Mouse (Mus musculus): ENCODE results near the gene Olfr1080. TPM values are rescaled to one million over a fixed set of nuclear protein-coding genes. Genes with fewer than 3 reads are reported as not detected.
"Not testable (repeated sequence)": the region's sequence is repeated elsewhere in the genome, so short reads cannot be mapped to it uniquely, and the experiment has no call there.

The Olfr1080 gene
- polyA plus RNA-seq (2012; ENCODE audit: insufficient read depth, insufficient read length, missing spikeins), result 0.84 TPM in 1 of 2 replicates, not detected in the other

DNA sequence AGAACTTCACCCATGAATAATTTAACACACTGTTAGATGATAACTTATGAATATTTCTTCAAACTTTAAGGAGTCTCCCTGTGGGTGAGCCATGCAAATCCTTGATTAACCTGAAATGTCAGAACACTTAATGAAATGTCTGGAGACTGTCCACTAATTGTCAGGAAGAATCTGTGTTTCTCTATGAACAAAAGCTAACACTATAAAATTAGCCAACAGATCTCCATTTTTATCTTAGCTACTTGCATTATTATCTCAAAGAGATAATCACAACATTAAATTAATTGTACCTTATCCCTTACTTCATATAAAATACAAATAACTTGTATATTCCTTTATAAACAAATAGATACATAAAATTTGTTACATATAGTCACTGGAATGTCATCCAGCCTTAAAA is at the start of gene Olfr1080:
TSS of gene Olfr1080 (minus strand) at position 101 of the 400 bp plus-strand sequence.
- H3K4me1 ChIP-seq (ENCODE audit: control insufficient read depth, insufficient read depth, low read length); H3K4me3 ChIP-seq (ENCODE audit: insufficient read depth, low read length); H3K27ac ChIP-seq (ENCODE audit: insufficient read depth, low read depth, low read length): not testable (repeated sequence)

- not testable (repeated sequence) for H3K27ac ChIP-seq (ENCODE audit: insufficient read depth, low read depth, low read length); H3K4me3 ChIP-seq (ENCODE audit: insufficient read depth, low read length); H3K4me1 ChIP-seq (ENCODE audit: control insufficient read depth, insufficient read depth, low read length)
Measured at GRCm38 (mm10) chr2:86598866-86599265, 40.8 kb upstream of the Olfr1080 start, which contains the start of gene Olfr1082. Gene Olfr1082 (minus strand): TSS chr2:86598966.

DNA sequence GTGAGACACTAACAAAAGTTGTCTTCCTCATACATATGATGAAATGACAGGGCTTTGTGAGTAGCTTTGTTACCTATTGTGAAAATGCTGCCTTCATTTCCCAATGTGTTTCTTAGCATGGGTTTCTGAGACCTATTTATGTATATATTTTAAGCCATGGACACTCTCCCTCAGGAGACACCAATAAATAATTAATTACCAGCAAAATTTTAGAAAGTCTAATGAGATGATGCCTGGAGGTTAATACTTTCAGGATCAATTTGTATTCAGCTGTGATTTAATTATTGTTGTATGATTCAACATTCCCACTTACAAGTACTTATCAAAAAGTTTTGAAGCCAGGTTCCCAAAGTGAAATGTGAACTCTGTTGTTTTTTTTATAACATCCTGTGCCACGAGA is 15.7 kb downstream of the Olfr1080 start, which contains the start of gene Olfr1079:
TSS of gene Olfr1079 (minus strand) at position 101 of the 400 bp plus-strand sequence.
- TF ChIP-seq CTCF (IDR thresholded peaks at IDR 0.05; ENCODE audit: low read depth, low read length), result no peak
- TF ChIP-seq POLR2A (IDR thresholded peaks at IDR 0.05; ENCODE audit: borderline replicate concordance, low read depth, low read length), result no peak
- H3K4me3 ChIP-seq (ENCODE audit: insufficient read depth, low read length), result no peak within 1 kb of the TSS
- no peaks in the 10 kb centered on the region for H3K4me1 ChIP-seq (ENCODE audit: control insufficient read depth, insufficient read depth, low read length)
- no peak within 1 kb of the TSS for H3K27ac ChIP-seq (ENCODE audit: insufficient read depth, low read depth, low read length)

DNA sequence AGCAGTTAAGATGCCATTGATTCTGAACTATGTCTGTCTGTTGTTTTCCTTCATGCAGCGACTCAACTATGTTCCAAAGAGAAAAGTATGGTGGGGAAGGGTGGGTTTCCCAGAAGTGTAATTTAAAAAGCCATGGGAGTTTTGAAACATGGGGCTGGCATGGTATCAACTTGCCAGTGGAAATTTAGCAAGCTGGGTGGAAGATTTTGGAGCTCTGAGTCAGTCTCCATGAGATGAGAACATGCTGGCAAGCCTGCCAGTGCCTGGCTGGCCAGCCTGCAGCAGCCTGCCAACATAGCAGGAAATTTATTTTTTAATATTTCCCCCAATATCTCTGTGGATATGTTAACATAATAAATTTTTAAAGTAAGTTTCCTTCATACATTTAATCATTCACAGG is 27.0 kb downstream of the Olfr1080 start:
- no peak overlapping the region for H3K27ac ChIP-seq (ENCODE audit: insufficient read depth, low read depth, low read length)

DNA sequence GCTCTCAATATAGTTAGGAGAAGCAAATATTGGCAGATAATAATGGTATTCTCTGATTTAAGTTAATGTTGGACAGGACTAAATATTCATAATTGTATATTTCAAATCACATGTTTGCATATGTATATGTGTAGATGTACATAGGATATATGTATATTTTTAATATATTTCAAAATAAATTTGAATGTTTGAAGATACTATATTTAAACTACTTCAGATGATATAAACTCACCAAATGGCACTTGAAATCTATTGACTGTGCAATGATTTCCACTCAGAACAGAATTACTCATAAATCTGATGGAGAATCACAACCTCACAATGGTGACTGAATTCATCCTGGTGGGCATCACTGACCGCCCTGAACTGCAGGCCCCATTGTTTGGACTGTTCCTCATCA is 49.9 kb downstream of the Olfr1080 start, which contains the start of gene Olfr1076:
TSS of gene Olfr1076 (plus strand) at position 301 of the 400 bp plus-strand sequence.
- Histone ChIP-seq H3K4me3 (ENCODE audit: insufficient read depth, low read length) (no peak within 1 kb of the TSS), H3K4me1 (ENCODE audit: control insufficient read depth, insufficient read depth, low read length) (no peaks in the 10 kb centered on the region), H3K27ac (ENCODE audit: insufficient read depth, low read depth, low read length) (no peak within 1 kb of the TSS)
- TF ChIP-seq POLR2A (IDR thresholded peaks at IDR 0.05; ENCODE audit: borderline replicate concordance, low read depth, low read length), result no peak
- no peak for TF ChIP-seq CTCF (IDR thresholded peaks at IDR 0.05; ENCODE audit: low read depth, low read length)

More for the DNA sequence above, 27.0 kb downstream of the Olfr1080 start:
- TF ChIP-seq CTCF (IDR thresholded peaks at IDR 0.05; ENCODE audit: low read depth, low read length), result no peak
- TF ChIP-seq POLR2A (IDR thresholded peaks at IDR 0.05; ENCODE audit: borderline replicate concordance, low read depth, low read length), result no peak
- no peak overlapping the region for H3K4me3 ChIP-seq (ENCODE audit: insufficient read depth, low read length)
- H3K4me1 ChIP-seq (ENCODE audit: control insufficient read depth, insufficient read depth, low read length), result no peaks in the 10 kb centered on the region

Other genes with a start within 250 kb of the Olfr1080 start
- not detected in 2 replicates for gene Olfr1053, start 243.0 kb downstream of the Olfr1080 start, polyA plus RNA-seq (2012; ENCODE audit: insufficient read depth, insufficient read length, missing spikeins)
- gene Olfr1054, start 222.8 kb downstream of the Olfr1080 start, polyA plus RNA-seq (2012; ENCODE audit: insufficient read depth, insufficient read length, missing spikeins), result not detected in 2 replicates
- not detected in 2 replicates for gene Olfr1055, start 208.0 kb downstream of the Olfr1080 start, polyA plus RNA-seq (2012; ENCODE audit: insufficient read depth, insufficient read length, missing spikeins)
- gene Olfr1056, start 195.8 kb downstream of the Olfr1080 start, polyA plus RNA-seq (2012; ENCODE audit: insufficient read depth, insufficient read length, missing spikeins), result not detected in 2 replicates
- not detected in 2 replicates for gene Olfr1057, start 179.8 kb downstream of the Olfr1080 start, polyA plus RNA-seq (2012; ENCODE audit: insufficient read depth, insufficient read length, missing spikeins)
- not detected in 2 replicates for gene Olfr1058, start 169.7 kb downstream of the Olfr1080 start, polyA plus RNA-seq (2012; ENCODE audit: insufficient read depth, insufficient read length, missing spikeins)
- not detected in 2 replicates for gene Olfr1061, start 144.2 kb downstream of the Olfr1080 start, polyA plus RNA-seq (2012; ENCODE audit: insufficient read depth, insufficient read length, missing spikeins)
- 0.24 TPM in 1 of 2 replicates, not detected in the other for gene Olfr1062, start 131.5 kb downstream of the Olfr1080 start, polyA plus RNA-seq (2012; ENCODE audit: insufficient read depth, insufficient read length, missing spikeins)
- not detected in 2 replicates for gene Olfr1065, start 107.6 kb downstream of the Olfr1080 start, polyA plus RNA-seq (2012; ENCODE audit: insufficient read depth, insufficient read length, missing spikeins)
- not detected in 2 replicates for gene Olfr1066, start 102.0 kb downstream of the Olfr1080 start, polyA plus RNA-seq (2012; ENCODE audit: insufficient read depth, insufficient read length, missing spikeins)
- gene Olfr228, start 70.8 kb downstream of the Olfr1080 start, polyA plus RNA-seq (2012; ENCODE audit: insufficient read depth, insufficient read length, missing spikeins), result not detected in 2 replicates
- not detected in 2 replicates for gene Olfr1076, start 49.8 kb downstream of the Olfr1080 start, polyA plus RNA-seq (2012; ENCODE audit: insufficient read depth, insufficient read length, missing spikeins)
- gene Olfr1079, start 15.8 kb downstream of the Olfr1080 start, polyA plus RNA-seq (2012; ENCODE audit: insufficient read depth, insufficient read length, missing spikeins), result not detected in 2 replicates
- gene Olfr1082, start 40.7 kb upstream of the Olfr1080 start, polyA plus RNA-seq (2012; ENCODE audit: insufficient read depth, insufficient read length, missing spikeins), result not detected in 2 replicates
- gene Olfr1084, start 81.5 kb upstream of the Olfr1080 start, polyA plus RNA-seq (2012; ENCODE audit: insufficient read depth, insufficient read length, missing spikeins), result not detected in 2 replicates
- gene Olfr1085, start 103.8 kb upstream of the Olfr1080 start, polyA plus RNA-seq (2012; ENCODE audit: insufficient read depth, insufficient read length, missing spikeins), result 0.16 TPM in 1 of 2 replicates, not detected in the other
- not detected in 2 replicates for gene Olfr1086, start 121.9 kb upstream of the Olfr1080 start, polyA plus RNA-seq (2012; ENCODE audit: insufficient read depth, insufficient read length, missing spikeins)
- not detected in 2 replicates for gene Olfr1087, start 140.2 kb upstream of the Olfr1080 start, polyA plus RNA-seq (2012; ENCODE audit: insufficient read depth, insufficient read length, missing spikeins)
- gene Olfr1089, start 175.5 kb upstream of the Olfr1080 start, polyA plus RNA-seq (2012; ENCODE audit: insufficient read depth, insufficient read length, missing spikeins), result not detected in 2 replicates
- 0.63 TPM in 1 of 2 replicates, not detected in the other for gene Olfr1090, start 200.8 kb upstream of the Olfr1080 start, polyA plus RNA-seq (2012; ENCODE audit: insufficient read depth, insufficient read length, missing spikeins)
- gene Olfr1093, start 224.2 kb upstream of the Olfr1080 start, polyA plus RNA-seq (2012; ENCODE audit: insufficient read depth, insufficient read length, missing spikeins), result not detected in 2 replicates

Measured in bone marrow macrophage, adult 2 months (primary cell).